Mouse (Mus musculus): ENCODE data around the gene Tdgf1. TPM values are rescaled to one million over a fixed set of nuclear protein-coding genes. Genes with fewer than 3 reads are reported as not detected.

Gene Tdgf1
- polyA plus RNA-seq, 1 experiment from 2014 or later, result not detected

GRCm38 (mm10) chr9:110947900-110948299 lies 1.9 kb upstream of the Tdgf1 start:
- H3K27ac ChIP-seq (replicated peaks), result no peak overlapping the region
- H3K9ac ChIP-seq (ENCODE audit: low read length), result no peak overlapping the region
- H3K4me3 ChIP-seq (ENCODE audit: low read depth, low read length), result no peak overlapping the region
- H3K36me3 ChIP-seq (ENCODE audit: control insufficient read depth, insufficient read depth, low read length), result no peaks in the 10 kb centered on the region
- peaks cover 5% of the 10 kb centered on the region; the same call in 1 of the 2 replicates for H3K27me3 ChIP-seq (ENCODE audit: control insufficient read depth, insufficient read depth, low read length)
- ATAC-seq (ENCODE audit: low FRiP score, low TSS enrichment) (no peak), DNase-seq (ENCODE audit: low spot score) (no peak)
- no peak for TF ChIP-seq EP300 (optimal IDR thresholded peaks at IDR 0.05)
- TF ChIP-seq CTCF (IDR thresholded peaks at IDR 0.05; ENCODE audit: low read depth), result no peak
- no peak overlapping the region for H3K4me2 ChIP-seq (replicated peaks; ENCODE audit: low read depth)
- WGBS, result 58% methylated on average over 6 of the region's 6 CpGs
- H3K9me3 ChIP-seq (ENCODE audit: control insufficient read depth, low read length), result no peaks in the 10 kb centered on the region
- H3K4me1 ChIP-seq (replicated peaks; ENCODE audit: control insufficient read depth, insufficient read depth), result no peaks in the 10 kb centered on the region

DNA sequence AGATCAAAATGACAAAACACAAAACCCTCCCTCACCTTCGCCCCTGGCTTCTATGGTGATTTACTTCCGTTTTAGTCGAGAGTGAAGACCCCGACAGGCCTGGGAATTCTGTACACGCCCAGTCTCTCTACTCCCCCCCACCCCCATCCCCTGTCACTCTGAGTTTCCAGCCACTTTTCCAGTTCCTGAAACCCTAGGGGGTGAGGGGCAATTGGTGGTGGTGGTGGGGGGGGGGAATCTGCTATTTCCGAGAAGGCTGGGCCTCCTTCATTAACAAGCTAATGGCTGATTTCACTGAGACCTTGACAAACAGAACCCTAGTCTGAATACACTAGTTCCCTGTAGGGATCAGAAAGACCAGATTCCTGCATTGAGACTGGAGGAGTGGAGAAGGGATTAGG lies 1.3 kb upstream of the Tdgf1 start:
- WGBS, result 26% methylated on average over 6 of the region's 6 CpGs
- H3K27me3 ChIP-seq (ENCODE audit: control insufficient read depth, insufficient read depth, low read length), result peaks cover 5% of the 10 kb centered on the region; the same call in 1 of the 2 replicates

GRCm38 (mm10) chr9:110946548-110947044 lies 638 bp upstream of the Tdgf1 start:
- no peak for ATAC-seq (ENCODE audit: low FRiP score, low TSS enrichment)
- H3K9ac ChIP-seq (ENCODE audit: low read length), result no peak overlapping the region
- no peak overlapping the region for H3K4me3 ChIP-seq (ENCODE audit: low read depth, low read length)
- no peaks in the 10 kb centered on the region for H3K36me3 ChIP-seq (ENCODE audit: control insufficient read depth, insufficient read depth, low read length)
- TF ChIP-seq EP300 (optimal IDR thresholded peaks at IDR 0.05) (no peak), CTCF (IDR thresholded peaks at IDR 0.05; ENCODE audit: low read depth) (no peak)
- H3K4me2 ChIP-seq (replicated peaks; ENCODE audit: low read depth), result no peak overlapping the region
- no peaks in the 10 kb centered on the region for H3K4me1 ChIP-seq (replicated peaks; ENCODE audit: control insufficient read depth, insufficient read depth)
- WGBS, result 39% methylated on average over 20 of the region's 20 CpGs
- DNase-seq (ENCODE audit: low spot score), result no peak
- H3K9me3 ChIP-seq (ENCODE audit: control insufficient read depth, low read length), result no peaks in the 10 kb centered on the region
- peaks cover 5% of the 10 kb centered on the region; the same call in 1 of the 2 replicates for H3K27me3 ChIP-seq (ENCODE audit: control insufficient read depth, insufficient read depth, low read length)
- H3K27ac ChIP-seq (replicated peaks), result no peak overlapping the region

More for the DNA sequence above, 1.3 kb upstream of the Tdgf1 start:
- no peaks in the 10 kb centered on the region for H3K4me1 ChIP-seq (replicated peaks; ENCODE audit: control insufficient read depth, insufficient read depth)
- H3K36me3 ChIP-seq (ENCODE audit: control insufficient read depth, insufficient read depth, low read length), result no peaks in the 10 kb centered on the region
- DNase-seq (ENCODE audit: low spot score) (no peak), ATAC-seq (ENCODE audit: low FRiP score, low TSS enrichment) (no peak)
- no peak overlapping the region for H3K4me3 ChIP-seq (ENCODE audit: low read depth, low read length)
- TF ChIP-seq CTCF (IDR thresholded peaks at IDR 0.05; ENCODE audit: low read depth) (no peak), EP300 (optimal IDR thresholded peaks at IDR 0.05) (no peak)
- no peak overlapping the region for H3K9ac ChIP-seq (ENCODE audit: low read length)
- no peak overlapping the region for H3K4me2 ChIP-seq (replicated peaks; ENCODE audit: low read depth)
- H3K9me3 ChIP-seq (ENCODE audit: control insufficient read depth, low read length), result no peaks in the 10 kb centered on the region
- H3K27ac ChIP-seq (replicated peaks), result no peak overlapping the region

DNA sequence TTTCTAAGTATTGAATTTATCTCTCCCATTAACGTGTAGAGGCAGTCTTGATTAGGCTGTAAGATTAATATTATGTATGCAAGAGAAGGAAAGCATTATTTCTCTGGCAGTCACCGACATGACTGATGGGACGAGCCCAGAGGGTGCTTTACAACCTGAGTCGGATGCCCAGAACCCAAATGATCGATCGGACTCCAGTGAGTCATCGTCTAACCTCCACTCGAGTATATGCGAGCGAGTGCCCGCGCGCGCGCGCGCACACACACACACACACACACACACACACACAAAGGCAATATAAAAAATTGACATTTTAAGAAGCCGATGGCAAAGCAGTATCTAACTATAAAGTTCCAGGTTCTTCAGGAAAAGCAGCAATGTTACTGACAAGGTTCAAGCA lies 615 bp downstream of the Tdgf1 start:
- H3K36me3 ChIP-seq (ENCODE audit: control insufficient read depth, insufficient read depth, low read length), result no peaks in the 10 kb centered on the region
- ATAC-seq (ENCODE audit: low FRiP score, low TSS enrichment) (no peak), DNase-seq (ENCODE audit: low spot score) (peak; percentile 22)
- peaks cover 5% of the 10 kb centered on the region; the same call in 1 of the 2 replicates for H3K27me3 ChIP-seq (ENCODE audit: control insufficient read depth, insufficient read depth, low read length)
- H3K9me3 ChIP-seq (ENCODE audit: control insufficient read depth, low read length), result no peaks in the 10 kb centered on the region
- no peak overlapping the region for H3K4me3 ChIP-seq (ENCODE audit: low read depth, low read length)
- no peaks in the 10 kb centered on the region for H3K4me1 ChIP-seq (replicated peaks; ENCODE audit: control insufficient read depth, insufficient read depth)
- no peak overlapping the region for H3K4me2 ChIP-seq (replicated peaks; ENCODE audit: low read depth)
- H3K27ac ChIP-seq (replicated peaks), result no peak overlapping the region
- no peak overlapping the region for H3K9ac ChIP-seq (ENCODE audit: low read length)
- TF ChIP-seq CTCF (IDR thresholded peaks at IDR 0.05; ENCODE audit: low read depth) (no peak), EP300 (optimal IDR thresholded peaks at IDR 0.05) (no peak)
- 11% methylated on average over 18 of the region's 18 CpGs for WGBS

DNA sequence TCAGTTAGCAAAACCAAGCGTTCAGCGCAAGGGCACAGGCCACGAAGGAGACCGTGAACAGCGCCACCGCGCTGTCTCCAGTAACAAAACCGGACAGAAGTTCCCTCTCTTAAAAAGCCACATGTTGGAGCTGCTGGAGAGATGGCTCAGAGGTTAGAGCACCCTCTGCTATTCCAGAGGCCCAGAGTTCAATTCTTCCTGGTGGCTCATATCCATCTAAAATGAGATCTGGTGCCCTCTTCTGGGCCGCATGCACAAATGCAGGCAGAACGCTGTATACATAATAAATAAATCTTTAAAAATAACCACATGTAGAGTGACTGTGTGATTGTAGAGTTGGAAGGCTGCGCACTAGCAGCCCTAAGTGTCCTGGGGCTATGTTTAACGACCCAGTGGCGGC lies 1.7 kb downstream of the Tdgf1 start:
- H3K4me3 ChIP-seq (ENCODE audit: low read depth, low read length), result no peak overlapping the region
- no peak for DNase-seq (ENCODE audit: low spot score)
- 34% methylated on average over 13 of the region's 13 CpGs for WGBS
- no peak for ATAC-seq (ENCODE audit: low FRiP score, low TSS enrichment)
- no peak overlapping the region for H3K4me2 ChIP-seq (replicated peaks; ENCODE audit: low read depth)
- H3K9me3 ChIP-seq (ENCODE audit: control insufficient read depth, low read length), result no peaks in the 10 kb centered on the region
- no peaks in the 10 kb centered on the region for H3K4me1 ChIP-seq (replicated peaks; ENCODE audit: control insufficient read depth, insufficient read depth)
- H3K36me3 ChIP-seq (ENCODE audit: control insufficient read depth, insufficient read depth, low read length), result no peaks in the 10 kb centered on the region
- no peak overlapping the region for H3K9ac ChIP-seq (ENCODE audit: low read length)
- TF ChIP-seq CTCF (IDR thresholded peaks at IDR 0.05; ENCODE audit: low read depth) (peak; percentile 69), EP300 (optimal IDR thresholded peaks at IDR 0.05) (no peak)
- H3K27me3 ChIP-seq (ENCODE audit: control insufficient read depth, insufficient read depth, low read length), result peaks cover 5% of the 10 kb centered on the region; the same call in 1 of the 2 replicates
- no peak overlapping the region for H3K27ac ChIP-seq (replicated peaks)

DNA sequence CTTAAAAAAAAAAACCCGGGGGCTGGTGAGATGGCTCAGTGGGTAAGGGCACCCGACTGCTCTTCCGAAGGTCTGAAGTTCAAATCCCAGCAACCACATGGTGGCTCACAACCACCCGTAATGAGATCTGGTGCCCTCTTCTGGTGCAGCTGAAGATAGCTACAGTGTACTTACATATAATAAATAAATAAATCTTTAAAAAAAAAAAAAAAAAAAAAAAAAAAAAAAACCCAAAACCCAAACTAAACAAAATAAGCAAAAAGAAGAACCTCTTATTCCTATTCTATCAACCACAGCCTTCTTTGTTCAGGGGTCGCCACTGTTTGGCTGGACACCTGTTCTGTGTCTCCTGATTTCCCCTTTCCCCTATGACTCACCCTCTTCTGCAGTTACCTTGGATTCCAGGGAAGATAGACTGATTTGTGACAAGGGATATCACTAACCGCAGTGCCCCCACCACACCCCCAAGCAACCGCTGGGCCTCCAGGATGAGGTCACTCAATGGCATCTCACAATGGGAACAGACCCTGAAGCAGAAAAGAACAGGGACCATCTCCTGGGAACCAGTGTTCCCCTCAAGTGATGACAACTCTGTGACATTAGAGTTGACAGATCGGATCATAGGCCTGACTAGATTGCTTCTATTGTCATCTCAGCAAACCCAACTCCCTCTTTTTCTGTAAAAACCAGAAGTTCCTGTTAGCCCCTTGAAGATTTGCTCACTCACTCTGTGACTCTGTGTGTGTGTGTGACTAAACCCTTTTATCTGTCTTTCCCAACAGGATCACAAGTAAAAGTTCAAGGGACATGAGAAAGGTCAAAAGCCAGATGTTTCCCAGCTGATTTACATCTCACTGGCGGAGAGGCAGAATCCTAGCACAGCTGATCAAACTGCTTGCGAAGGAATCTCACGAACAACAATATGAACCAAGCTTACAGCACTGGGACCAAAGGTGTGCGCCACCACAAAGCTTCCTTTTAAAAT lies 8.2 kb downstream of the Tdgf1 start:
- Histone ChIP-seq H3K9me3 (ENCODE audit: control insufficient read depth, low read length) (no peaks in the 10 kb centered on the region), H3K36me3 (ENCODE audit: control insufficient read depth, insufficient read depth, low read length) (no peaks in the 10 kb centered on the region), H3K27me3 (ENCODE audit: control insufficient read depth, insufficient read depth, low read length) (no peaks in the 10 kb centered on the region), H3K4me3 (ENCODE audit: low read depth, low read length) (no peak overlapping the region), H3K27ac (replicated peaks) (no peak overlapping the region), H3K4me1 (replicated peaks; ENCODE audit: control insufficient read depth, insufficient read depth) (no peaks in the 10 kb centered on the region), H3K9ac (ENCODE audit: low read length) (no peak overlapping the region), H3K4me2 (replicated peaks; ENCODE audit: low read depth) (no peak overlapping the region)
- TF ChIP-seq EP300 (optimal IDR thresholded peaks at IDR 0.05), result no peak
- TF ChIP-seq CTCF (IDR thresholded peaks at IDR 0.05; ENCODE audit: low read depth), result peak; percentile 25
- no peak for ATAC-seq (ENCODE audit: low FRiP score, low TSS enrichment)
- DNase-seq (ENCODE audit: low spot score), result no peak
- WGBS, result 73% methylated on average over 12 of the region's 12 CpGs
